Mouse (Mus musculus): Measurements from ENCODE around the gene Ccdc92b. TPM values are rescaled to one million over a fixed set of nuclear protein-coding genes. Genes with fewer than 3 reads are reported as not detected.

Gene Ccdc92b
- polyA plus RNA-seq, 1 experiment: 0.01 TPM

GRCm38 (mm10) chr11:74615571-74615970 lies 3.8 kb upstream of the Ccdc92b start:
- Histone ChIP-seq H3K36me3 (ENCODE audit: control insufficient read depth, insufficient read depth) (no peaks in the 10 kb centered on the region), H3ac (ENCODE audit: control insufficient read depth, insufficient read length, low read depth) (no peak overlapping the region), H3K79me3 (ENCODE audit: low read depth) (no peaks in the 10 kb centered on the region), H3K4me3 (ENCODE audit: insufficient read depth, poor library complexity, severe bottlenecking) (no peak overlapping the region), H3K79me2 (ENCODE audit: control insufficient read depth, insufficient read depth) (no peaks in the 10 kb centered on the region), H3K27me3 (ENCODE audit: control insufficient read depth, insufficient read depth, insufficient read length) (peaks cover 28% of the 10 kb centered on the region)
- TF ChIP-seq MYOG (IDR thresholded peaks at IDR 0.05; ENCODE audit: control insufficient read depth, extremely low read depth, insufficient read length) (no peak), MAX (IDR thresholded peaks at IDR 0.05) (no peak), FOSL1 (IDR thresholded peaks at IDR 0.05; ENCODE audit: insufficient read depth, low read length, poor library complexity, severe bottlenecking) (no peak), CTCF (IDR thresholded peaks at IDR 0.05; ENCODE audit: control insufficient read depth, insufficient read depth, insufficient read length) (no peak), USF1 (IDR thresholded peaks at IDR 0.05; ENCODE audit: low read depth) (no peak), CEBPB (IDR thresholded peaks at IDR 0.05; ENCODE audit: low read depth) (no peak), MYOD1 (IDR thresholded peaks at IDR 0.05; ENCODE audit: control insufficient read depth, insufficient read length, low read depth) (no peak)

GRCm38 (mm10) chr11:74619956-74620300 lies 523 bp downstream of the Ccdc92b start:
- H3K27me3 ChIP-seq (ENCODE audit: control insufficient read depth, insufficient read depth, insufficient read length): peaks cover 26% of the 10 kb centered on the region
- H3ac ChIP-seq (ENCODE audit: control insufficient read depth, insufficient read length, low read depth): no peak overlapping the region
- H3K4me3 ChIP-seq (ENCODE audit: insufficient read depth, poor library complexity, severe bottlenecking): no peak overlapping the region
- TF ChIP-seq MYOD1 (IDR thresholded peaks at IDR 0.05; ENCODE audit: control insufficient read depth, insufficient read length, low read depth) (no peak), MAX (IDR thresholded peaks at IDR 0.05) (no peak), USF1 (IDR thresholded peaks at IDR 0.05; ENCODE audit: low read depth) (no peak), FOSL1 (IDR thresholded peaks at IDR 0.05; ENCODE audit: insufficient read depth, low read length, poor library complexity, severe bottlenecking) (no peak), CEBPB (IDR thresholded peaks at IDR 0.05; ENCODE audit: low read depth) (no peak), MYOG (IDR thresholded peaks at IDR 0.05; ENCODE audit: control insufficient read depth, extremely low read depth, insufficient read length) (no peak), CTCF (IDR thresholded peaks at IDR 0.05; ENCODE audit: control insufficient read depth, insufficient read depth, insufficient read length) (no peak)
- H3K36me3 ChIP-seq (ENCODE audit: control insufficient read depth, insufficient read depth): no peaks in the 10 kb centered on the region
- no peaks in the 10 kb centered on the region for H3K79me2 ChIP-seq (ENCODE audit: control insufficient read depth, insufficient read depth)
- no peaks in the 10 kb centered on the region for H3K79me3 ChIP-seq (ENCODE audit: low read depth)

GRCm38 (mm10) chr11:74621974-74622669 lies 2.7 kb downstream of the Ccdc92b start:
- TF ChIP-seq USF1 (IDR thresholded peaks at IDR 0.05; ENCODE audit: low read depth) (no peak), FOSL1 (IDR thresholded peaks at IDR 0.05; ENCODE audit: insufficient read depth, low read length, poor library complexity, severe bottlenecking) (no peak), MYOG (IDR thresholded peaks at IDR 0.05; ENCODE audit: control insufficient read depth, extremely low read depth, insufficient read length) (no peak), MAX (IDR thresholded peaks at IDR 0.05) (no peak), CEBPB (IDR thresholded peaks at IDR 0.05; ENCODE audit: low read depth) (no peak), MYOD1 (IDR thresholded peaks at IDR 0.05; ENCODE audit: control insufficient read depth, insufficient read length, low read depth) (no peak), CTCF (IDR thresholded peaks at IDR 0.05; ENCODE audit: control insufficient read depth, insufficient read depth, insufficient read length) (no peak)
- Histone ChIP-seq H3K79me3 (ENCODE audit: low read depth) (no peaks in the 10 kb centered on the region), H3K36me3 (ENCODE audit: control insufficient read depth, insufficient read depth) (no peaks in the 10 kb centered on the region), H3K4me3 (ENCODE audit: insufficient read depth, poor library complexity, severe bottlenecking) (no peak overlapping the region), H3K27me3 (ENCODE audit: control insufficient read depth, insufficient read depth, insufficient read length) (peaks cover 26% of the 10 kb centered on the region), H3K79me2 (ENCODE audit: control insufficient read depth, insufficient read depth) (no peaks in the 10 kb centered on the region), H3ac (ENCODE audit: control insufficient read depth, insufficient read length, low read depth) (no peak overlapping the region)

GRCm38 (mm10) chr11:74623693-74624092 lies 4.3 kb downstream of the Ccdc92b start:
- Histone ChIP-seq H3K79me3 (ENCODE audit: low read depth) (no peaks in the 10 kb centered on the region), H3K79me2 (ENCODE audit: control insufficient read depth, insufficient read depth) (no peaks in the 10 kb centered on the region)

GRCm38 (mm10) chr11:74625333-74625732 lies 5.9 kb downstream of the Ccdc92b start:
- no peak overlapping the region for H3K4me3 ChIP-seq (ENCODE audit: insufficient read depth, poor library complexity, severe bottlenecking)
- H3K79me3 ChIP-seq (ENCODE audit: low read depth): no peaks in the 10 kb centered on the region
- H3K36me3 ChIP-seq (ENCODE audit: control insufficient read depth, insufficient read depth): no peaks in the 10 kb centered on the region
- no peak overlapping the region for H3ac ChIP-seq (ENCODE audit: control insufficient read depth, insufficient read length, low read depth)
- no peak for TF ChIP-seq MYOD1 (IDR thresholded peaks at IDR 0.05; ENCODE audit: control insufficient read depth, insufficient read length, low read depth)
- TF ChIP-seq CEBPB (IDR thresholded peaks at IDR 0.05; ENCODE audit: low read depth): no peak
- no peak for TF ChIP-seq MAX (IDR thresholded peaks at IDR 0.05)
- TF ChIP-seq MYOG (IDR thresholded peaks at IDR 0.05; ENCODE audit: control insufficient read depth, extremely low read depth, insufficient read length): no peak
- H3K27me3 ChIP-seq (ENCODE audit: control insufficient read depth, insufficient read depth, insufficient read length): peaks cover 23% of the 10 kb centered on the region
- no peaks in the 10 kb centered on the region for H3K79me2 ChIP-seq (ENCODE audit: control insufficient read depth, insufficient read depth)

More at GRCm38 (mm10) chr11:74623693-74624092, 4.3 kb downstream of the Ccdc92b start:
- Histone ChIP-seq H3K27me3 (ENCODE audit: control insufficient read depth, insufficient read depth, insufficient read length) (peaks cover 26% of the 10 kb centered on the region), H3K36me3 (ENCODE audit: control insufficient read depth, insufficient read depth) (no peaks in the 10 kb centered on the region), H3ac (ENCODE audit: control insufficient read depth, insufficient read length, low read depth) (no peak overlapping the region), H3K4me3 (ENCODE audit: insufficient read depth, poor library complexity, severe bottlenecking) (no peak overlapping the region)
- TF ChIP-seq CEBPB (IDR thresholded peaks at IDR 0.05; ENCODE audit: low read depth): no peak
- no peak for TF ChIP-seq MYOG (IDR thresholded peaks at IDR 0.05; ENCODE audit: control insufficient read depth, extremely low read depth, insufficient read length)
- TF ChIP-seq CTCF (IDR thresholded peaks at IDR 0.05; ENCODE audit: control insufficient read depth, insufficient read depth, insufficient read length): no peak
- TF ChIP-seq MYOD1 (IDR thresholded peaks at IDR 0.05; ENCODE audit: control insufficient read depth, insufficient read length, low read depth): no peak
- TF ChIP-seq USF1 (IDR thresholded peaks at IDR 0.05; ENCODE audit: low read depth): no peak
- TF ChIP-seq MAX (IDR thresholded peaks at IDR 0.05): no peak
- no peak for TF ChIP-seq FOSL1 (IDR thresholded peaks at IDR 0.05; ENCODE audit: insufficient read depth, low read length, poor library complexity, severe bottlenecking)

All from C2C12 (cell line).